Mouse (Mus musculus): Measurements from ENCODE around the gene 4930404N11Rik.

- TF ChIP-seq CTCF (IDR thresholded peaks at IDR 0.05; ENCODE audit: extremely low read depth, insufficient read depth, low read length) = no peak
- TF ChIP-seq POLR2A (IDR thresholded peaks at IDR 0.05; ENCODE audit: extremely low read depth, insufficient read depth, low read length) = no peak
Observed at GRCm38 (mm10) chr10:81323791-81324530, 41.7 kb downstream of the 4930404N11Rik start.

Data from cortical plate, adult 2 months (tissue).